Mouse (Mus musculus) CH12.LX (cell line): ENCODE data around the gene 2310030G06Rik.

ENCODE experiments used
- BHLHE40 ChIP-seq: IDR thresholded peaks from 2 replicates; pipeline ENCODE4 v1.6.1; 2011; ENCODE audit warnings: mild to moderate bottlenecking, low read depth, low read length, improper control_type of control experiment
- CTCF ChIP-seq, 2 experiments: IDR thresholded peaks in 1 of 2; conservative IDR thresholded peaks in 1 of 2; 2 replicates each; pipeline ENCODE4 v1.5.1; 2011 to 2012; ENCODE audit warnings: low read depth in 2 of 2, low read length in 2 of 2, improper control_type of control experiment in 1 of 2, inconsistent platforms in 1 of 2, mild to moderate bottlenecking in 1 of 2, moderate library complexity in 1 of 2
- EP300 ChIP-seq: IDR thresholded peaks from 2 replicates; pipeline ENCODE4 v1.6.1; 2011; ENCODE audit warnings: low read length, improper control_type of control experiment
- MYC ChIP-seq: IDR thresholded peaks from 2 replicates; pipeline ENCODE4 v1.6.1; 2011; ENCODE audit warnings: low read depth, mild to moderate bottlenecking, improper control_type of control experiment, low read length
- POLR2A ChIP-seq: IDR thresholded peaks from 2 replicates; pipeline ENCODE4 v1.6.1; 2011; ENCODE audit warnings: low read depth, mild to moderate bottlenecking, improper control_type of control experiment, low read length

- TF ChIP-seq CTCF (conservative IDR thresholded peaks at IDR 0.05 in 1 of 2, IDR thresholded peaks at IDR 0.05 in 1 of 2; ENCODE audit: low read depth in 2 of 2, low read length in 2 of 2) (no peak), BHLHE40 (no peak), POLR2A (no peak), MYC (no peak), EP300 (no peak)
Measured at GRCm38 (mm10) chr9:50742744-50743143, 3.6 kb downstream of the 2310030G06Rik start.
